Mouse (Mus musculus) frontal cortex, postnatal 14 days (tissue): ENCODE results near the gene Tjp3.

Source experiments
- DNase-seq, 2 experiments: peaks; one replicate each; pipeline ENCODE4 v3.0.0; 2022; ENCODE audit warnings: low spot score in 2 of 2

The Tjp3 gene

DNA sequence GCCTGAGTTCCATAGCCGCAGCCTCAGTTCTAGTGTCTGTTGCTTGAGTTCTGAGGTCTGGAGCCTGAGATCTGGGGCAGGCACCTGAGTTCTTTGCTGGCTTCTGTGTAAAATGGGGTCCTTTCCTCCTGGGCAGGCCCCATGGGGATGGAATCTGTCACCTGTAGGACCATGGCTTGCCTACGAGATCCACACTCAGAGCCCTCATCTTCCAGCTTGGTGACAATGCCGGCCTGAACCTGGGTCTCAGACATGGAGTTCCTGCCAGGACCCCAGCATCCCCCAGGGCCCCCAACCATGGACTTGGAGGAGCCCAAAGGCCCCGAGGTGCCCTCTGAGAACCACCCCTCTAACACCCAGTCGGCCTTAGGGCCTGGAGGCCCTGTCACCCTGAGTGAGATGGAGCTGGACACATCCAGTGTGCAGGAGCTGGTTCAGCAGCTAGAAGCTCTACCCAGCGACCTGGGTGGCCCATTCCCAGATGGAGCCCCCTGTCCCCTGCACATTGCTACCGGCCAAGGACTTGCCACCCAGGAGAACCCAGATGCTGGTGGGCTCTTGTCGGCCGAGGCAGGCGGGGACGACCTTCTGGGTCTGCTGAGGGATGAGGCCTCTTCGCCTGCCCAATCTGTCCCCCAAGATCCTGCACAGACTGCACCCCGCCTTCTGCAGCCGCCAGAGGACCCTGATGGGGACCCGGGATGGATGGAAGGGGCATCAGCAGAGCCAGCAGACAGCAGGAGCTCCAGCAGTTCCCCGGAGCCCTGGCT is 22.6 kb downstream of the Tjp3 start:
- DNase-seq = no peak

DNA sequence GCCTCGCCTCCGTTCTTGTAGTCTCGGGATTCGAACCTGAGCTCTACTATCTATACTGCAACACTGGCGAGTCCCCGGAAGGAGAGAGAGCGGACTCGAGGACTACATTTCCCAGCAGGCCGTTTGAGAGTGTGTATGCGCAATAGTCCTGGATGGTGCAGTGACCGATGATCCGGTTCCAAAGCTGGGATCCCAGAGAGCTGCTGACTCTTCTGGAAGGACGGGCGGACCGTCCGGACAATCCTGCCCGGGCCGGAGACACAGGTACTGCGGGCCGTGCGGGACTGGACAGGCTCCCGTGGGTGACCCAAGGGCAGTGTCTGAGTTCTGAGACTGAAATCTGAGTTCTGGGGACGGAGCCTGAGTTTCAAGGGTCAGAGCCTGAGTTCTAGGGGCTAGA is 23.3 kb downstream of the Tjp3 start:
- DNase-seq = peak; percentile 69 to 76

DNA sequence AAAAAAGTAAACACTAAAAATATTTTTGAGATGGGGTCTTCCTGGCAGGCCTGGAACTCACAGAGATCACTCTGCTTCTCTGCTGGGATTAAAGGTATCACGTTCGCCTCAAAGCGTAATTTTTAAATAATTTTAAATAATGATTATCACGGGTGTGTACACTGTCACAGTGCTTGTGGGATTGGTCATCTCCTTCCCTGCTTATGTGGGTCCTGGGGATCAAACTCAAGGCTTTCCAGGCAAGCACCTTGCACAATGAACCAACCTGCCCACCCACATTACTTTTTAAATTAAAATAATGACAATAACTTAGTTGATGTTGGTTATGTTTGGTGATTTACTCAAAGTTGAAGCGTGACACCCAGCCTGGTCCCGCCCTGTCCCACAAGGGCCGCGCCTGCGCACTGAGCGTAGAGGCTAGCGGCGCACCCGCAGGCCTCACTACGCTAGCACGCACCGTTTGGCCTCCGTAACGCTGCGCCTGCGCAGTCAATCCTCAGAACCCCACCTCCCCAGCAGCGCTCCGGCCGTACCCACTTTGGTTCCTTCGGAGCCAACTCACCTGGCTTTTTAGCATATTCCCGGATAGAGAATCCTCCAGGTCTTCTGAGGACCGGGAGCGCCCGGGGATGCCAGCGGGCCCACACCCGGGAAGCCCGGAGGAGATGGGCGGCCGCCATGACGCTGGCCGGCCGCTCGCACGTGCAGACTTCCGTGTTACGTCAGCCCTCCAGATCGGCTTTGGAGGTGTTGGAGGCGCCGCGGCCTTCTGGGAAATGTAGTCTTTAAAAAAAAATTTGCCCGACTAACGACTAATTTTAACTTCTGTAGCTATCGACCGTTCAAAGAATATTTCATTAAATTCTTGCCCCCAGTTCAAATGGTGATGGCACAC is 24.9 kb downstream of the Tjp3 start, which contains the start of the genes Mrpl54 and Apba3:
TSS of gene Mrpl54 (minus strand) at position 724 of the 895 bp plus-strand sequence.
TSS of gene Apba3 (plus strand) at position 750 of the 895 bp plus-strand sequence.
- DNase-seq = peak; percentile 90 to 93

DNA sequence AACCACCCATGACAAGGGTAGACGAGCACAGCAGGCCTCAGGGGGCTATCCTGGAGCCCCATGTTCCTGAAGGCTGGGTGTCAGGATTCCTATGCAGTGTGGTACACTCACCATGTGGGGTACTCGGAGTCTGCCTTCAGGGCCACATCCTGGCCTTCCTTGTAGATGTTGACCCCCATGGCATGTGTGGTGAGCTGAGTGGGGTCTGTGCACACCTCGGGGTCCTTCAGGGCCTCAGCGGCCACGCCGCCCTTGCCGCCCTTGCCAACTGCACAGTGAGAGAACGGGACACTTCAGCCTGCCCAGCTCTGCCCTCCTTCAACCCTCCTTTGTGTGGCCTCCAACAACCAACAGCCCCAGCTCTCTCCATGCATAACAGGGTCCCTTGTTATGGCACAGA is 25.8 kb downstream of the Tjp3 start:
- no peak for DNase-seq

DNA sequence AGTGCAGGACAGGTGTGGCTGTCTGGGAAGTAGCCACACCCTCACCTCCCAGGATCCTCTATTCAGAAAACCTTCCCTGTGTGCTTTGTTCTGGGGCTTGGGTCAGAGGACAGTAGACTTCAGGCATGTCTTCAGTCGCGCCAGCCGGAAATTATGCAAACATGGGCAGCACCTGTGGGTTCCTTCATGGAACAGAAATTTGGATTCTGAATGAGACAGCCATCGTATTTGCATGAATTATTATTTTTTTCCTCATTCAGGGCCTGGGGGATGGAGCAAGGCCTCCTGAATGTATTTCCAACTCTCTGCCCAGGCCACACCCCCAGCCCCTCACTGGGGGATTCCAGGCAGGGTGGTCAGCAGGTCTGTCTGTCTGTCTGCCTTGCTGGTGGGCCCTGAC is 30.4 kb downstream of the Tjp3 start:
- no peak for DNase-seq

DNA sequence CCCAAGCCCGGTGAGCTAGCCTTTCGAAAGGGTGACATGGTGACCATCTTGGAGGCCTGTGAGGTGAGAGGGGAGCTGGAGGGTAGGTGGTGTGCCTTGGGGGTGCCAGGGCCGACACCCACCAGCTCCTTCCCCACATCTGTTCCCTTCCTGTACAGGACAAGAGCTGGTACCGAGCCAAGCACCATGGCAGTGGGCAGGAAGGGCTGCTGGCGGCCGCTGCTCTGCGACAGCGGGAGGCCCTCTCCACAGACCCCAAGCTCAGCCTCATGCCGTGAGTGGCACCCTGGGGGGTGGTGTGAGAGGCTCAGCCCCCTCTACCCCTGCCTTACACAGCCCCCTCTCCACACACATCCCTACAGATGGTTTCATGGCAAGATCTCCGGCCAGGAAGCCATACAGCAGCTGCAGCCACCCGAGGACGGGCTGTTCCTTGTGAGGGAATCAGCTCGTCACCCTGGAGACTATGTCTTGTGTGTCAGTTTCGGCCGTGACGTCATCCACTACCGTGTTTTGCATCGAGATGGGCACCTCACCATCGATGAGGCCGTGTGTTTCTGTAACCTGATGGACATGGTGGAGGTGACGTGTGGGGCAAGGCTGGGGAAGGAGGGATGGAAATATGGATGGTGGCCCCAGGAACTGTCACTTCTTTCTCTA is 32.0 kb downstream of the Tjp3 start:
- no peak for DNase-seq

DNA sequence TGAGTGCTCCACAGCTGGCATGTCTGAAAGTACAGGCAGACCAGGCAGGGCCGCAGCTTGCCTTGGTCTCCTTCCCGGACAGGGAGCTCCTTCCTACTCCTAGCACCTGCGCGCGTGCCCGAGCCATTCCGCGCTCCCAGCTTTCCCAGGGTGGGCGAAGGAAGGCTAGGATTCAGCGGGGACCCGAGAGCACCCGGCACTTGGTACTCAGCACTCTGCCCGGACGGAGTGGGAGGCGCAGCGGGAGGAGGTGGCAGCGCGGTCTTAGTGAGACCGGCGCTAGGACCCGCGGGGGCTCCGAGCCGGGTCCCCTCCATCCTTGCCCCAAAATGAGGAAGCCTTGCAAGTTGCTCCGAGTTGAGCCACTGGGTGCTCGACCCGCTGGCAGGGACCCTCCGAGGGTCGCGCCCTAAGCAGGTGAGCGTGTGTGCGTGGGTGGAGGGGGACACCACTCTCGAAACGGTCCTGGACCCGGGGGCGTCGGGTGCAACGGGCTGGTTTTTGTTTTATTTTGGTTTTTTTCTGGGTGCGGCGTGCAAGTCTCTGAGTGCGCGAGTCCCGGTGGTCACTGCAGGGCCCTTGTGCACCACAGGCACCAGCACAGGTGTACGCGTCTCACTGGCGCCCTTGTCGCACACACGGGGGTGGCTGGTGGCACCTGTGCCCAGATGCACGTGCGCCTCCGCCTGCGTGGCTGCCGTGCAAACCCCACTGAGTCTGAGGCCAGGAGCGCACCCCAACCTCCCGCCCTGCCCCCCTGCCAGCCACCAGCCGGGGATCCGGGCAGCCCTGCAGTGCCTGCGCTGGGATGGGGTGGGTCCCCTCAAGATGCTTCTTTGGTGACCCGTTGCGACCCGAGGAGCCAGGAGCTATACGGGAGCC is 34.0 kb downstream of the Tjp3 start:
- no peak for DNase-seq

DNA sequence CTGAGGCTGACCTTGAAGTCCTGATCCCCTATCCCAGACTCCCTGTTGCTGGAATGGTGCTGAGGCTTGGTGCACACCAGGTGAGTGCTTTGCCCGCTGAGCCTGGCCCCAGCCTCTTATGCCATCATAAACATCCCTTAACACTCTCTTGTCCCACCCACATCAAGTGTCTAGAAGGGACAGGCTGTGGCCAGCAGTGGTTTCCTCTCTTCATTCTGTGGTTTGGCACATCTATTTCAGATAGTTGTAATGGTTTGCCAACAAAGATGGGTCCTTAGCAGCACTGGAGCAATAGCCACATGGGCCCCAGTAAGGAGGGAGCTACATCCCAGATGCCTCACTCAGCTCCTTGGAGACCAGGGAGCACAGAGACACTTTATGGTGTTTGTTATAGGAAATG is 36.5 kb downstream of the Tjp3 start:
- no peak for DNase-seq

DNA sequence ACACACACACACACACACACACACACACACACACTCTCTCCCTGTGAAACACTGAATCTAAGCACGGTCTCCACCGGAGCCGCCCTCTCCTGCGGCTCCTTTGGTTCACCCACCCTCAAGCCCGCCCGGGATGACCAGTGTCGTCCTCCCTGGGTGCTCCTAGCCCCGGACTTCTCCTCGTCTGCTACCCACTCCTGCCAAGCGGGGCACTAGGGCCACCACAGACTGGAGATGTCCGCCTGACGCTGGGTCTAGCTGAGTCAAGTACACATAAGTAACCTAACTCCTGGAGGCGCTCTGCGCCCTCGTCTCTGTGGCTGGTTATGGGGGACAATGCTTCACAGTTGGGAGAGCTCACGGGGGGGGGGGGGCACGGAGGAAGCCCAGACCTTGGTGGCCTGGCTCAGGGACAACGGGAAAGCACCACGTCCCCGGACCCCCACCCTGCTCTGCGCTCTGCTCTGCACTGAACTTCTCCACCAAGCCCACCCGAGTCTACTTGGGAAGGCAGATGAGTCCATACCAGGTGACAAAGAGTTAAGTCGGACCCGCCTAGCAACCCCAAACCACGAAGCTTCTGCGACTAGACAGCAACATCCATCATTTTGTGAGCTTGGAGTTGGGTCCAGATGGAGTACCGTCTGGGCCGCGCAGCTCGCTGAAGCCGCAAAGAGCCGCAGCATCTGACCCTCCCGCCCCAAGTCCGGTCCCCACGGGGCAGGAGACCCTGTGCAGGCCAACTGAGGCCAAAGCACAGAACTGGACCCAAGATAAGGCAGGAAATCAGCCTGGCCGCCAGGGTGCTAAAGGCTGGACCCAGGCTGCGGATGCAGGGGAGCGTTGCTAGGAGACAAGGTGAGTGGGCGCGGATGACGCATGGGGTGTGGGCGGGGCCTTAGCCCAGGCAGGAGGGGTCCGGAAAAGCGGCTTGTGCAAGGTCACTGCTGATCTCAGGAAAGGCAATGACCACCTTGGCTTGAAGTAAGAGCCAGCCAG is 38.7 kb downstream of the Tjp3 start, which contains the start of gene Matk:
TSS of gene Matk (plus strand) at position 512 of the 996 bp plus-strand sequence.
- peak; percentile 81 to 83 for DNase-seq

DNA sequence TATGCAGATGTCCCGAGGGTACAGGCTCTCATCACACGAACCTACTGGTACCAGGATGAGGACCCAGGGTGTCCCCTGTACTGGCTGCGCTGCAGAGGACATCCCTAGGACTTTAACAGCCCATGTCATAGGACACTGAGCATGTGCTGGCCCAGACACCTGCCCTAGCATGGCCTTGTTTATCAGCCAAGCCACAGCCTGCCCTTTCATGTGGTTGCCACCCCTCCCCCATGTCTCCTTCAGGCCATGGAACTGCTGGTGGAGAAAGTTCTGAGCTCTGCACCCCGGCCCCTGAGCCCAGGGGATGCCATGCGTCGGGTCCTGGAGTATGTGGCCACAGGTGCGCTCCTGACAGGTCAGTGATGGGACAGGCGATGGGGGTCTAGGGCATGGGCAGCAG is 41.9 kb downstream of the Tjp3 start:
- DNase-seq = no peak

DNA sequence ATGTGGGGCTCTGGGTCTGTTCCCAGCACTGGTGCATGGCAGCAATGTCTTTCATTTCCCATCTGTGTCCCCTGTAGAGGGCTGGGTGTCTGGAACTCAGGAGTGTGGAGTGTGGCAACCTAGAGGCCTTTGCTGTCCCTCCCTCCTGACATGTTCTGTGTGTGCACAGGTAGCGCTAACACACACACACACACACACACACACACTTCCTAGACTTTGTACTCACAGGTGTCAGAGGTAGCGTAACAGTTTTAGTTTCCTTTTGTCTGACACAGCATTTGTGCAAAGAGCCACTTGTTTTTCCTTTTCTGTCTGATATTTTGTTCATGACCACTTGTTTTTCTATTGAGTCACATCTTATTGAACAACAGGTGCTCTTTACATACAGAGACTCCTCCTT is 43.6 kb downstream of the Tjp3 start:
- no peak for DNase-seq

DNA sequence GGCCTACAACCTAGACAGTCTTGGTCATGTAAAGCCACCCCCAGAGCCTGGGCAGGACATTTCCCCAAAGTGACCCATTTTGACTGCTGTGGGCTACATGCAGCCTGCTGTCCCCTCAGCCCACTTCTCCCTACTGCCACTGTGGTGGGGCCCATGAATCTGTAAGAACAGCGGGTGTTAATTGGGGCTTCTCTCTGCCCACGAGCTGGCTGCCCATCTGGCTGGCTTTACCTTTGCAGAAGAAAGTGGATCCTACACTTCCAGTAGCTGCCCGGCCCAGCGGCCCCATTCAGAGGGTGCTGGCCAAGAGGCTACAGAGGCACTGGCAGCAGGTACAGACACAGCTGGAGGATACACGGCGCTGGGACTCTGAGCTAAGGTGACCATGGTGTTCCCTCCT is 46.2 kb downstream of the Tjp3 start:
- DNase-seq = no peak

DNA sequence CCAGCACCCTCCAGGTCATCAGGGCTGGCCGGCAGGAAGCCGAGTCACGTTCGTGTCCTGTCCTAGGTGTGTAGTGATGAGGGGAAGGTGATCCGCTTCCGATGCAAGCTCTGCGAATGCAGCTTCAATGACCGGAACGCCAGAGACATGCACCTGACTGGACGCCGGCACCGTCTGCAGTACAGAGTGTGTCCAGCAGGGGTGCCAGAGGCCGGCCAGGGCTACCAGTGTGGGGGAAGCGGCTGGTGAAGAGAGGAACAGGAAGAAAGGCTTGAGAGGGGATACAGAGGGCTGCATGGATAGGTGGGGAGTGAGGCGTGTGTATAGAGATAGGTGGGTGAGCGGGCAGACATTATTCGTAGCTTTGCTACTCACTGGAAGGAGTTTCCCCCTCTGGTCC is 46.8 kb downstream of the Tjp3 start:
- peak in 1 of 2 experiments; percentile 74 for DNase-seq

DNA sequence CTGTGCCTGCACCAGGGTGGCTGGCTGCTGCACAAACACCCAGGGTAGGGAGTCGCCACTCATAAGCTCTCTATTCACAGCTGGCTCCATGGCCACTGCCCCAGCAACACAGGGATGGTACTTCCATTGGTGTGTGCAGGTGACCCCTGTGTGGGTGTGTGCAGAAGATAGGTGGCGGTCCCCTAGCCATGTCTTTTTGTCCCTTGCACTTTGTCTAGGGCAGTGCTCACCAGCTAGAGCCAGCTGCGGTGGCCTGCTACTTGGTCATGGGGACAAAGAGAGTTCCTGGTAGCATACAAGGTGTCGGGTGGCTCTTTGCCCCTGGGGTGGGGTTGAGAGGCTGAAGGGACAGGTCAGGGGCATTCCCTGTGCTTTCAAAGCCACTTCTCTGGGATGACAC is 47.2 kb downstream of the Tjp3 start:
- DNase-seq = no peak

DNA sequence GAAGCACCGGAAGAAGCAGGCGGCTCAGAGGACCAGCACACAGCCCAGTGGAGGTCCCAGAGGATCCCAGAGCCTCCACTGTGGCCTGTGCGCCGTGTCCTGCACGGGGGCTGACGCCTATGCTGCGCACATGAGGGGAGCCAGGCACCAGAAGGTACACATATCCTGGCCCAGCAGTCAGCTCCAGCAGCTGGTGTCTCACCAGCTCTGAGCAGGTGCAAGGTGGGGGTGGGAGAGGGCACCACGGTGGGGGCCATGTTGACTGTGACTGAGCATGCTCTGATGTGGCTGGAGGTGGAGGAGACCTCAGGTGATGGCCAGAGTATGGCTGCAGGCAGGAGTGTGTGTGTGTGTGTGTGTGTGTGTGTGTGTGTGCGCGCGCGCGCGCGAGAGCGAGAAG is 49.4 kb downstream of the Tjp3 start:
- no peak for DNase-seq

DNA sequence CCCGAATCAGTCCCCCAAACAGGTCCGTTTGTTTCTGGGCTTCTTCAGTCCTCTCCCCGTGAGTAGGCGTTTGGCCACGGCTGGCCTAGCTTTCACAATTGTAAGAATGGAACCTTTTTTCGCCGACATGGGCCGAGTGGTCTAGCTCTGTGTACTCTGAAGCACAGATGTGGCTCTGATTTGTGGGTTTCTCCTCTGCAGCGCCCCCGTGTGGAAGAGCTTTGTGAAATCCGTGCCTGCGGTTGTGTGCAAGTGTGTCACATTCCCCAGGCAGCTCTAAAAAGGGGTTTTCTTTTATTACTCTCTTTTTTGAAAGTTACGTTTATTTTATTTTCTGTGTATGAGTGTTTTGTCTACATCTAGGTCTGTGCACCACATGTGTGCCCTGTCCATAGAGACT is 50.5 kb downstream of the Tjp3 start:
- DNase-seq = peak in 1 of 2 experiments; percentile 60

DNA sequence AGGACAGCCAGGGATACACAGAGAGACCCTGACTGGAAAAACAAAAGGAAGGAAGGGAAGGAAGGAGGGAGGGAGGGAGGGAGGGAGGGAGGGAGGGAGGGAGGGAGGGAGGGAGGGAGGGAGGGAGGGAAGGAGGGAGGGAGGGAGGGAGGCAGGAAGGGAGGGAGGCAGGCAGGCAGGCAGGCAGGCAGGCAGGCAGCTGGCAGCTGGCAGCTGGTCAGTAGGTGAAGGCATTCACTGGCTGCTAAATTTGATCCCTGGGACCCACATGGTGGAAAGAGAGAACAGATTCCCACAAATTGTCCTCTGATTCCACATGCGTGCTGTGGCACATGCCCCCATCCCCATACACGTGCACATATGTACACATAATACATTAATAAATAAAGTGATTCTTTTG is 52.8 kb downstream of the Tjp3 start:
- no peak for DNase-seq

DNA sequence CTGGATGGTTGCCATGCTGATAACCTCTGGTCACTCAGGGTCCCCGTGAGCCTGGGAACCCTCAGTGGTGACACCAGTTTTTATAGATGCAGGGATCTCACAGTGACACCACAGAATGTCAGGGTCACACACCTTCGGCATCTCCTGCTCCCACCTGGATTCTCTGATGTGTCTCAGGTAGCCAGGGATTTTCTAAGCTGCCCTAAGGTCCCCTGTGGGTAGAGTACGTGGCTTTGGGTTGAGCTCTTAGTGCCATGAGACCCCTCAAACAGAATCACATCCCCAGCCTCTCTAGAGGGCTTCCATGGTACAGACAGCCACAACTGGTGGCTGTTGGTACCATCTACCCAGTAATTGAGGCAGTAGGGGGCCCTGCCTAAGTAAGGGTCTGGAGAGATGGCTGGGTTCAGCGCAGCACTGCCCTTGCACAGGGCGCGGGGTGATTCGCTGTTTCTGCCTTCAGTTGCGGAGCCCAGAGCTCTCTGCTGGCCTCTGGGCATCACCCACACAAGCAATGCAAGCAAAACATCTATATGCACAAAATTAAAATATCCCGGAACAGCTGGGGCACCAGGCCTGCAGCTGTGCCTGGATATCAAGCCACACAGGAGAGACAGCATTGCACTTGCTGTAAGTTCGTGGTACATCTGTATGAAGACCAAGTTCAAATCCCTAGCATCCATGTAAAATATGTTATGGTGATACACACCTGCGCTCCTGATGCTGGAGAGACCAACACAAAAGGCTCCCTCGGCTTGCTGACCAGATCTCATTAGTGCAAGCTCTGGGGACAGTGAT is 54.7 kb downstream of the Tjp3 start:
- no peak for DNase-seq

DNA sequence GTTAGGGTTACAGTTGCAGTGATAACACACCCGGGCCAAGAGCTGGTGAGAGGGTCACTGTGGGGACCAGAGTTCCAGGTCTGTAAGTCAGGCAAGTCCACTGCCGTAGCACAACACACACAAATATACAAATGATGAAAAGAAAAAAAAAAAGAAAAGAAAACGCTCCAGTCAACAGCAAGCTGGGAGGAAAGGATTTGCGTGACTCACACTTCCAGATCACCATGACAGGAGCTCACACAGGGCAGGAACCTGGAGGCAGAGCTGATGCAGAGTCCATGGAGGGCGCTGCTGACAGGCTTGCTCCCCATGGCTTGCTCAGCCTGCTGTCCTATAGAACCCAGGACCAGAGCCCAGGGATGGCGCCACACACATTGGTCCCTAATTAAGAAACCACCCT is 57.2 kb downstream of the Tjp3 start:
- DNase-seq = no peak
